Mouse (Mus musculus): Measurements from ENCODE around the gene Nanos1. TPM values are rescaled to one million over a fixed set of nuclear protein-coding genes. Genes with fewer than 3 reads are reported as not detected.
A peak's percentile ranks its signal among the peaks of the same experiment; 100 is the strongest.

The Nanos1 gene
- 1 to 10 TPM in 1 of 2 experiments, under 1 TPM in 1; 0.92 to 1.4 TPM for total RNA-seq (2021)
- long read RNA-seq, experiment 1, partial matches to known transcripts: 0 of 1 reads
- long read RNA-seq, experiment 1, other reads (novel, unspliced or antisense): 0 of 1 reads
- long read RNA-seq, experiment 2: 0 reads

DNA sequence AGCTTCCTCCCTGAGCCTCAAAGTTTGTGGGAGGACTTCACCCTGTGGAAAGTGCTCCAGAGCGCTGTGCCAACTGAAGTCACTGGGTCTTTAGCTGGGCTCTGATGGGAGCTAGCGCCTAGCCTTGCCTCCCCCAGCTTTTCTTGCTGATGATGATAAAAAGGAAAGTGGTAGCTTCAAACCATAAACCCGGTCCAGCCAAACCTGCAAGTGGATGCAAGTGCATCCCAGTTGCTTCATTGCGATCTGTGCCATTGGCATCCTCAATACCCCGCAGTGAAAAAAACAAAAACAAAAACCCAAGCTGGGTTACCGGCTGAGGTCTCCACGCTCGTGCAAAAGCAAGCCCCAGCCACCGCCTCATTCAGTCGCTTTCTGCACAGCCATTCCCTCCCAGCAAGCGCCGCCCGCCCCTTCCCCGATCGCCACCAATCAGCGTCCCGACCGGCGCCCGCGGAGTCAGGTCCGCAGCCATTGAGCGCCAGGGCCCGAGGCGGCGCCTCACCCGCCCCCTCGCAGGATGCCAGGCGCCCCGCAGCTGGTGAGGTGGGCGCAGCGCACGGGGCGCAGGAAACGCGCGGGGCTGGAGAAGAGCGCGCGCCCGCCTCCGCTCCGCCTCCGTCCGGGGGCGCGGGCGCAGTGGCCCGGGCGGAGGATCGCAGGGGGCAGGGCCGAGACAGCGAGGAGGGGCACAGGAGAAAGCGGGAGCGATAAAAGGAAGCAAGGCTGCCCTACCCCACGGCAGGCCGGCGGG, at the start of gene Nanos1:
TSS of gene Nanos1 (plus strand) at position 550 of the 754 bp plus-strand sequence.
- peak; percentile 95 to 96 for DNase-seq

DNA sequence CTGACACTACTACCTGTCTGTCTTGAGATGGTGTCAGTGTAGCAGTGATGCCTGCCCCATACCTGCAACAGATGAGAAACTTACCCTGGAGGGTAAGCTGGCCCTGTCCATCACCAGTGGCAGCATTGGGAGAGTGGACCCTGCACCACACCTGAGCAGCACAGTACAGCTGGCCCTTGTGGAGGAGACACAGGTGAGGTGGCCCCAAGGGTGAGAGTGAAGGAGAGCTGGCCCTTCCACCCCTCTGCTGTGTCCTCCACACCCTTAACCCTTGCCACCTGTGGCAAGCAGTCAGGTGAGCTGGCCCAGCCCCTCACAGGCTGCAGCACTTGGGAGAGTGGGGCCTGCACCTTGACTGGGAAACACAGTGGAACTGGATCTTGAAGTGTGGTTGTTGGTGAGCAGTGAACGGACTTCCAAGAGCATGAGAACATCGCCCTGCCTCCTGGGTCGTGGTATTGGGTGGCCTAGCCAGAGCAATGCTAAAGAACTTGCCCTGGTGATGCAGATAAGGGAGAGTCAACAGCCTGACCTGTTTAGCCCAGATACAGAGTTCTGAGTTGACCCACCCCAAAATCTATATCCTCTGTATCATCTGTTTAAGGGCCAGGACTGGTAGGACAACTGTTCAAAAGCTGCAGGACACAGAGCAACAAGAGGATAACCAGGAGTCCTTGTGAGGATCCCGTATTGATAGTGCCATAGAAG, 46.4 kb upstream of the Nanos1 start:
- DNase-seq: no peak

DNA sequence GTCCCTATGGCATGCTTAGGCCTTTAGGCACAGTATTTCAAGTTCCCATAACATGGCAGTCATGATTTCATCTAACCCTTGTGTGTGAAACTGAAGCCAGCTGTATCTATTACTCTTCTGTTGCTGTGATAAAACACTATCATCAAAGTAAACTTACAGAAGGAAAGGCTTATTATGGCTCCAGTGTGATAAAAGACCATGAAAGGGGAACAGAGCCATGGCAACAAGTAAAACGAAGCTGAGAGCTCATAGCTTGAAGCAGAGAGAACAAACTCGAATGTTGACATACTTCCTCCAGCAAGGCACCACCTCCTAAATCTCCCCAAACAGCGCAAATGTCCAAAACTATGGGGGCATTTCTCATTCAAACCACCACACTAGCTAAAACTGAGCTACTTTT, 45.6 kb upstream of the Nanos1 start:
- DNase-seq: no peak

DNA sequence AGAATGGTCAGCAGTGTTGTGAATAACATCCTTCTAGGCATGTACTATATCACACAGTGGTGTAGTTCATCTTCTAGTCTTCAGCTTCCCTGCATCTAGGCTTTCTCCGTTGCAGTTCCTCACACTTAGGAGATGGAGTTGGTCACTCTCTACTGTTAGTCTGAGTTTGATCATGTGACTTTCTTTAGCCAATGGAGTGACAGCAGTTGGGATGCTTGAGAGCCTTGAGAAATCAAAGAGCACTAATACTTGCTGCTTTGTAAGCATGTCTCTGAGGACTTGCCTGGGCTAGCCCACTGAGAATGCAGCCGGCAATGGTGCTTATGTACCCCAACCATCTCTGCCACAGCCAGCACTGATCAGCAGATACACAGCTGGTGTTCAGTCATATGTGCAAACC, 43.2 kb upstream of the Nanos1 start:
- DNase-seq: no peak

DNA sequence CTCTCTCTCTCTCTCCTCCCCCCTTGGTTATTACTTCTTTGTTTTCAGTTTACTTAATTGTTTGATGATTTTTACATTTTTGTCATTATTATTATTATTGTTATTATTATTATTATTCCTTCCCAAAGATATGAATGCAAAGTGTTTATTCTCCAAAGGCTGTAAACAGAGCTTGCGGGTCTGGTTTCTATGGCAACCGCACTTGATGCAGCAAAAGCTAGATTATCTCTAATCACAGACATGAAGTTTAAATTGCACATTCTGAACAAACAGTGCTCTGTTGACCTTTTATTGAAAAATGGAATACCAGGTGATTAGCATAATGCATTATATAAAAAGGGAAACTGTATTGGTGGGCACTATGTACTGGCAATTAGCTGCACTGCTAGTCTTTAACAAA, 39.4 kb upstream of the Nanos1 start:
- DNase-seq: no peak

DNA sequence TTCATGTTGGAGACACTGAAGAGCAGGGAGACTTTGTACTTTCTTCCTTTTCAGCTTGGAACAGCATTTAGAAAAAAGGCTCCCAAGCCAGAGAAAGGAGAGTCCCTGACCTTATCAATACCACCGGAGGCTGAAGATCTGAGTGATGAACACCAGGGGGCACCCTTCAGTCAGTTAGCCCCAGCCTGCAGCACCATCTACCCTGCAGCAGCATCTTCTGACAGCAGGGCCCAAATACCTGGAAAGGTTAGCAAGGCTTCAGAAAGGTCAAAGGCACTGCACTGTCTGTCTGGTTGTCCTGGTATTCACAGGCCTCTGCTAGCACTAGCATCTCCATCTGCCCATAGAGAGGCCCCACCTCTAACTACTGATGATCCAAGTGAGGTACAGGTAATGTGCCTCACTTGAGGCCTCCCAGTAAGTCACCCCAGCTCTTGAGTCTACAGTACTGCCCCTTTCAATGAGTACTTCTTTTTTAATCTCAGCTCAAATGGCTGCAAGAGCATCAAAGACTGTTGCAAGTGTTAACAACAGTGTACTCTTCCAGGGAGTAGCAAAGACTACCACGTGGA, 25.4 kb upstream of the Nanos1 start:
- DNase-seq: peak; percentile 43 to 62

DNA sequence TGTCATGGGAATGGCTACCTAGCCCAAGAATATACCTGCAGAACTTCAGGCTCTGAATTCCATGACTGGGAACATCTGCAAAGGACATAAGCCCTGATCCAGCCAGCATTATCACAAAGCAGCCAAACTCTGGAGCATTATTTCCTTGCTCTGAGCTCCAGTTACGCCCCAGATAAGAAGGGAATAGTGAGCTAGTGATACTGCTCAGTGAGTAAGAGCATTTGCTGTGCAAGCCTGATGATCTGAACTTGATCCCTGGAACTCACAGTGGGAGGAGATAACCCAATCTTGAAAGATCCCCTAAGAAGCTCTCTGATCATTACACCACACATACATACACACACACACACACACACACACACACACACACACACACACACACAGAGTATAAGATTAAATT, 24.5 kb upstream of the Nanos1 start:
- DNase-seq: no peak

DNA sequence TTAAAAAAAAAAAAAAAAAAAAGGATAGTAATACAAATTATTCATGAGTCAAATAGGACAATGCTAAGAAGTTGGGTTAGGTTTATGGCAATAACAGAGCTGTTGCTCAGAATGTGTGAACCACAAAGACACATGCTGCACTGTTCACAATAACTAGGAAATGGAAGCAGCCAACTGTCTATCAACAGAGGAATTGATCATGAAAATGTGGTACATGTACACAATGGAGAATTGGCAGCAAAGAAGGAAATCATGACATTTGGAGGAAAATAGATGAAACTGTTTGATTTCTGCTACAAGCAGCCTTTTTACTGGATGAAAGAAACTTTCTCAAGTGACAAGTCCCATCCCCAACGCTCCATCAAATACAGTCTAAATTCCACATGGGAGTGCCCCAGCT, 23.8 kb upstream of the Nanos1 start:
- no peak for DNase-seq

DNA sequence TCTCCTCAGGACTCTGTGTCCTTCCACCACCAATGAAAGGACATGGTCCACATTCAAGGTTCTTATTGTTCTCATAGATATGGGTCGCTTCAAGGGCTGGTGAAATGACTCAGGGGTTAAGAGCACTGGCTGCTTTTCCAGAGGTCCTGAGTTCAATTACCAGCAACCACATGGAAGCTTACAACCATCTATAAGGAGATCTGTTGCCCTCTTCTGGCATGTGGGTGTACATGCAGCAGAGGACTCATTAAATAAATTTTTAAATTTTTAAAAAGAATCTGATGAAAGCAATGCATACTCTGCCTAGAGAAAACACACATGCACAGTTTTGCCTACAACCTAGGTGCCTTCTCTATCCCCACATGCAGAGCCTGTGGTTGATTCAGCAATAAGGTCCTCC, 15.2 kb upstream of the Nanos1 start:
- DNase-seq: no peak

DNA sequence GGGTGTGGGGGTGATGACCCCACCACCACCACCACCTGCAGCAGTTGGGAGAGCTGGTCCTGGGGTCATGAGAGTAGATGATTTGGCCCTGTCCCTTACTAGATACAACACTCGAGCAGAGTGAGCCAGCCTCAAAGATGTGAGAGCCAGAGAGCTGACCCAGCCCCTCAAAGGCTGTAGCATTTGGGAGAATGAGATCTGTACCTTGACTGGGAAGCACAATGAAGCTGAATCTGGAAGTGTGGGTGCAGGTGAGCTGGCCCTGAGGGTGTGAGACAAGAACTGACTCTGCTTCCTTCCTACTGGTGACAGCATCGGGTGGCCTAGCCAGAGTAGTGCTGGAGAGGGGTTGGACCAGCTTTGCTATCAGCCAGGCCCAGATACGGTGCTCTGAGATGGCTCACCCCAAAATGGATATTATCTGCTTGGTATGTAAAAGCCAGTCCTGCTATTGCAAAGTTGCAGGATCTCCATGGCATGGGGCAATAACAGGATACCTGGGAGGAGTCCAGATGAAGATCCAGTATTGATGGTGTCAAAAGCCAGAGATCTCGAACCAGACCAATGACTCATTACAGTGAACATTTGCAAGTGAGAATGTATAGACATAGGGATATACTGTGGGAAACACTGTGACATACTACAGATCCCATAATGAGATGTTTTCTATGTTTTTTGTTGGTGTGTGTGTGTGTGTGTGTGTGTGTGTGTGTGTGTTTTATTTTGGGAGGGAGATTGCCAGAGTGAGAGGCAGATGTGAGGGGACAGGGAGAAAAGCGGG, 11.8 kb upstream of the Nanos1 start:
- DNase-seq: no peak

DNA sequence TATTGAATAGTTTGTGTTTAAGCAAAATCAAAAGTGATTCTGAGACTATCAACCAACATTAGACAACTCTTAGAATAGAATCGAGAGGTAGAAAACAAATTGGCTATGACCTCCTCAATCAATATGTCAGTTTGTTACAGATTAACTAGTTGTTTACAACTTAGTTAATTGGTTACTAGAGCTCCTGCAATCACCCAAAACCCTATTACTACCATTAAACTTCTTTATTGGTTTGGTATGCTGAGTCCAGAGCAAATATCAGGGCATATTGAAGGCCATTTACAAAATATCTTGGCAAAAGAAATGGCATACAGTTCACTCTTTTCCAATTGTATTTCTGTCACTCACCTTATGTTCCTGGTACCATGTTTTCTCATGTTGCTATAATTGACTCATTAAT, 8.0 kb upstream of the Nanos1 start:
- DNase-seq: no peak

DNA sequence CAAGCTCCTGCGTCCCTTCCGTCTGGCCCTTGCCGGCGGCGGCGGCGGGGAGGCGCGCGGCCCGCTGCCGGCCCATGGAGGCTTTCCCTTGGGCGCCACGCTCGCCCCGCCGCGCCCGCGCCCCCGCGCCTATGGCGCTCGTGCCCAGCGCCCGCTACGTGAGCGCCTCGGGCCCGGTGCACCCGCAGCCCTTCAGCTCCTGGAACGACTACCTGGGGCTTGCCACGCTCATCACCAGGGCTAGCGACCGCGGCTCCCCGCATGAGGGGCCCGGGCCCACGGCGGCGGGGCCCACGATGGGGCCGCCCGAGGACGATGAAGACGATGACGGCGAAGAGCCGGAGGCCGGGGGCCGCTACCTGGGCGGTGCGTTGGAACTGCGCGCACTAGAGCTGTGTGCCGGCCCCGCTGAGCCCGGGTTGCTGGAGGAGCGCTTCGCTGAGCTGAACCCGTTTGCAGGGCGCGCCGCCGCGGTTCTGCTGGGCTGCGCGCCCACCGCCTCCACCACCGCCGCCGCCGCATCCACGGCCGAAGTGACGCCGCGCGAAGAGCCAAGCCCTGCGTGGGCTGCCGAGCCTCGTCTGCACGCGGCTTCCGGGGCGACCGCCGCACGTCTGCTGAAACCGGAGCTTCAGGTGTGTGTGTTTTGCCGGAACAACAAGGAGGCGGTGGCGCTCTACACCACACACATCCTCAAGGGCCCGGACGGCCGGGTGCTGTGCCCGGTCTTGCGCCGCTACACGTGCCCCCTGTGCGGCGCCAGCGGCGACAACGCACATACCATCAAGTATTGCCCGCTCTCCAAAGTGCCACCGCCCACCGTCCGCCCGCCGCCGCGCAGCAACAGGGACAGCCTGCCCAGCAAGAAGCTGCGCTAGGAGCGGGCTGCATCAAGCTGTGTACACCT, 658 bp downstream of the Nanos1 start:
- DNase-seq: peak; percentile 49 to 62

DNA sequence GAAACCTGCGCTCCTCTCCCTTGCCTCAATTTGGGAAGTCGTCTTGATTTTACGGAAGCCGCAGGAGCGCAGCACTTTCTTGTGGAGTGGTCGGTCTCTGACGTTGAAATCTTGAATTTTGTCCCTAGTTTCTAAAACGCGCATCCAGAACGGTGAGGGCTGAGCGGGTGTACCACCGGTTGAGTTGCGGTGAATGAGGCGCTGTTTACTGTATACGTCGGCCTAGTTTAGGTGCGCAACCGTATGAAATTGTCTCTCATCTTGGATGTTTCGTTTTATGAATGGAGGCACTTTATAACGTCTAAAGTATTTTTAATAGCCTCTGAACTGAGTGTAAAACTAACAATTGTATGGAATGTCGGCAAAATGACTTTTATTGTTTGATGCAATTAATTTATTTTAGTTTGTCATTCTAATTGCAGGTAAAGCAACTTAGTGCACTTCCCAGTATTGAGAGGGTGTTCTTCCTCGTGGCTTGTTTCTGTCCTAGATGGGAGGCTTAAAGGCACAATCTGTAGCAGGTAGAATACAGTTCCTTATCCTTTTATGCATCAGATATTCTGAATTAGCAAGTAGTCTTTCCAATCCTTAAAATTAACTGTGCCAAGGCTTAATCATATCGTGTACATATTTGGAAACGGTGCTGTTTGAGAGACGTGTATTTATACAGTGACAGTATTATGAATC, 1.5 kb downstream of the Nanos1 start:
- no peak for DNase-seq

DNA sequence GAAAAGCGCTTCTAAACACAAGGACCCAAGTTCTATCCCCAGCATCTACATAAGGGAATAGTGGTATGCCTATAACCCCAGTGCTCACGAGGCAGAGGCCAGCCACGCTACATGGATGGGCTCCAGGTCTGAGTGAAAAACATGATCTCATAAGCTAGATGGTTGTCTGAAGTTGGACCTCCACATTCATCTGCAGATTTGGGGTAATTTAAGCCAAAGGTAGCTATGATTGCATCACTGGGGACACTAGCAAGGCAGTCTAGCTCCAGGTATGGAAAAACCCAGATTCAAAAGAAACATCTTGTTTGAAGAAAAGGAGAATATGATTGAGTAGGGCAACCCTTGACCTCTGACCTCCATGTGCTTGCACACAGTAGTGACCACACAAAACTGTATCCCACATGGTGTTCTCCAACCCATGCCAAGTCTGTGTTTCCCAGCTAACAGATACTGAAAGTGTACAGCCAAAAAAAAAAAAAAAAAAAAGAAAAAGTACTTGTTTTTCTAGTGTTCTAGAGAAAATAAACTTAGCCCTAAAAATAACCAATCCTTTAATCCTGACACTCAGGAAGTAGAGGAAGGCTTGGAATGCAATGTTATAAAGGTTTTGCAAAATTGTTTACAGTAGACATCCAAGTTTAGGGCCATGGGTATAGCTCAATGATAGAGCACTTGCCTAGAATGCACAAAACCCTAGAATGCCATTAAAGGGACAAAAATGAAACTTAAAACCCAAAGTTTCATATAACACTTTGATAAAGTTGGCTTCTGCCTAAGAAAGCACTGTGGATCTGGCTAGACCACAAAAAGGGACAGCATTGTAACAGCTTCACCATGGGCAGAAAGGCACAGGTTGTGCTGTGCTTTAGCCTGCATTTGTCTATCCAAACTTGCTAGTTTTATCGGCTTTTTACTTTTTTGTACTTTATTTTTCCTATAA, 3.4 kb downstream of the Nanos1 start:
- no peak for DNase-seq

DNA sequence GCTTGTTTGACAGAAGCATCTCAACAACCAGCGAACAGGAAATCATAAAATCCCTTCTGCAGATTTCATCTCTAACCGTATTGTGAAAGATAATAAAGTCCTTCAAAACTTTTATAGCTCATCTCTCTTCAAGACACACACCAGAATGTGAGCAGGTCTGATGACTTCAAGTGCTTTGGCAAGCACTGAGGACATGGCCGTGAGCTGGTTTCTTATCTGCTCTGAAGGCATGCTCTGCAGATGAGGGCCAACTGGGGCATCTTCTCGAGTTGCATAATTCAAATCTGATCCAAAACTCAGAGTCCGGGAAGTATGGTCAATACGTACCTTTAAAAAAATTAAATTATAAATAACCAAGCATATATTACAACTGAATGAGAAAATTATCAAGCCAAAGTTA, 17.6 kb downstream of the Nanos1 start:
- DNase-seq: peak; percentile 32 to 68

DNA sequence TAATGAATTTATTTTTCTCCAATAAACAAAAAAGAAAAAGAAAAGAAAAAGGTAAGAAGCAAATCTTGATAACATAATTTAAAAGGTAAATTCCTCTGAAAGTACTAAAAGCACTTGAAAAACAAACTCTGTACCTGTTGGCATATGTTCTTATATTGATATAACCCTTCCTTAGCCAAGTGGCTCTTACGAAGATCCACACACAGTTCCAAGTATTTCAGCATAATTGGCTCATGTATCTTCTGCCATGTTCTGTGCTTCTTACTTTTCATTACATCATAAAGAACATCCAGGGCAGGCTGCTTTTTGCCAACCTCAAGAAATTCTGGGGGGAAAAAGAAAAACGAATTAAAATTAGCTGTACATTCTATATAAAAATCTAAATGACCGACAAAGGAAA, 26.2 kb downstream of the Nanos1 start:
- no peak for DNase-seq

DNA sequence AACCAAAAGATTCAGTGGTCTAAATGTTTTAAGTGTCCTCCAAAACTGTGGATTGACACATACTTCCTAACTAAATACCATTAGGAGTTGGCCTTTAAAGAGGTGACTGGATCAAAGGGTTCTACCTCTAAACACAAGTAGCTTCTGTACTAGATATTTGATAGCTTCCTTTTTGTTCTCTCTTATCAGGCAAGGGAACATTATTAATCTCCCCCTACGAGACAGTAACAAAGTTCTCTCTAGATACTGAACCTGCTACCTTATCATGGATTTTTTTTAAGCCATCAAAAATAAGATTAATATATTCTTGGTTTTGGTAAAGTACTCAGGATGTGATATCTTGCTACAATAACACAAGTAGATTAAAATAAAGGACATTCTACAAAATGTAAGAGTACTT, 28.9 kb downstream of the Nanos1 start:
- DNase-seq: no peak

DNA sequence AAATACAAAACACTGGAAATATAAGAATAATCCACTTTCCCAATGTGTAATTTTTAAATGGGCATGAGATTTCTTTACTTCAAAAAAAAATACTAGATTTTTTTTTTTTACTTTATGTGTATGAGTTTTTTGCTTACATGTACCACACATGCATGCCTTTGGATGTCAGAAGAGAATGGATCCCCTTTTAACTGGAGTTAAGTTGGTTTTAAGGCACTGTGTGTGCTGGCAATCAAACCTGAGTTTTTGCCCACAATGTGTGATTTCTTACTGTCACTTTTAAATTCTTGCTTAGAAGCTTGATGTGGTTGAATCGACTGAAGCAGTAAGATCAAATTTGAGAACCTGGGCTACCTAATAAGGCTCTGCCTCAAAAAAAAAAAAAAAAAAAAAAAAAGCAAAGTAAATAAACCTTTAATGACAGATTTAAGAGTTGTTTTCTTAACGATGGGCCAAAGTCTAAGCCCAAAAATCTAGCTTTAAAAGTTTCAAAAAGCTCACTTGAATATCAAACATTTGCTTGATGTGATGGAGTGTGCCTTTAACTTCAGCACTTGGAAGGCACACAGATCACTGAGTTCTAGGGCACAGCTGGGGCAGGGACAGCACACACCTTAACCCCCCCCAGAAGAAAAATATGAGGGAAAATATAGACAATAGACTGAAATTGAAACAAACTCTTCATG, 31.8 kb downstream of the Nanos1 start:
- DNase-seq: no peak
